In the genomic region with DNA sequence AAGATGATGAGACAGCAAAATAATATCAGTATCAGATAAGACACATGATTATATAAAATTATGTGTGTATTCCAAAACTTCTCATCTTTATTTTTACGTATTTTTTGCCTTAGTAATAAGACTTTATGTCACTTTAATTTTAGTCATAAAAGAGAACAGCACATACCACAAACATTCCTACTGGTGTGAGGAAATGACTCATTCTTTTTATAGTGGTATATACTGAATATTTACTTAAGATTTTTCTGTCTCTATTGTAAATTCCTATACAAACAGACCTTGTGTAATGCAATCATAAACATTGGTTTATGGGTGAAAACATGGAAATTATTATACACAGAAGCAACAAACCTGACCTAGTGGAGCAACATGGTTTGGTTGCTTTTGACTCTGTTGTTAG, we compare ENCODE assay signal across 12 mouse cellular contexts.
"Had no signal": no experiment of that assay in that cellular context is flagged by ENCODE, and none has a peak within 500 bp of the region (broad histone marks: within the 10 kb centered on the region; RNA-seq: fewer than 3 reads in every experiment).

No protein-coding gene starts in this region.

- H3K4me1 ChIP-seq: kidney, embryonic 15.5 days; liver, embryonic 13.5 days; megakaryocyte, embryonic 14.5 days had no signal

- H3K36me3 ChIP-seq: kidney, embryonic 15.5 days; liver, embryonic 13.5 days had no signal

- DNase-seq: kidney, postnatal 14 days; kidney, postnatal 4 days; layer of hippocampus, adult 9-11 months; liver, embryonic 13.5 days; midbrain, embryonic 14.5 days; thymus, postnatal 25 days had no signal

- H3K4me2 ChIP-seq: kidney, embryonic 15.5 days; liver, embryonic 13.5 days; lung, embryonic 14.5 days; midbrain, embryonic 11.5 days had no signal

- H3K9ac ChIP-seq: kidney, embryonic 15.5 days; liver, embryonic 13.5 days; lung, embryonic 14.5 days had no signal

- H3K4me3 ChIP-seq: kidney, embryonic 15.5 days; layer of hippocampus, adult 2 months; liver, embryonic 13.5 days; megakaryocyte, embryonic 14.5 days had no signal

- H3K27ac ChIP-seq: kidney, embryonic 15.5 days; layer of hippocampus, adult 2 months; liver, embryonic 13.5 days; stomach, postnatal 0 days had no signal

- H3K27me3 ChIP-seq: kidney, embryonic 15.5 days; liver, embryonic 13.5 days; megakaryocyte, embryonic 14.5 days had no signal

- H3K9me3 ChIP-seq: kidney, embryonic 15.5 days; liver, embryonic 13.5 days had no signal
